Mouse (Mus musculus): ENCODE measurements around the gene Ngdn.

- TF ChIP-seq POLR2A (IDR thresholded peaks at IDR 0.05; ENCODE audit: low read depth, low read length) (no peak), CTCF (conservative IDR thresholded peaks at IDR 0.05; ENCODE audit: insufficient read depth, insufficient read length, low read depth, low read length) (0 out of 2 replicates have a peak, but pooled peaks have one; percentile 21)
Measured at GRCm38 (mm10) chr14:55027653-55028052, 12.4 kb downstream of the Ngdn start.

Measured in kidney, adult 2 months (tissue).